Mouse (Mus musculus): ENCODE data around the gene Rbfox2. TPM values are rescaled to one million over a fixed set of nuclear protein-coding genes. Genes with fewer than 3 reads are reported as not detected.
"Not testable (repeated sequence)": the region's sequence is repeated elsewhere in the genome, so short reads cannot be mapped to it uniquely, and the experiment has no call there.

Rbfox2 gene
- total RNA-seq, 2 experiments from 2014 or later: 44.2 to 63.3 TPM

- intact Hi-C loops (cut with DNase I): loop anchor here (5.0 to 10.0 kb wide), 2 partner anchors 58 to 360 kb away; no protein-coding TSS in a partner anchor
- not testable (repeated sequence) for DNase-seq
Measured at GRCm38 (mm10) chr15:77335185-77335584, 28.4 kb upstream of the Rbfox2 start.

GRCm38 (mm10) chr15:77332272-77332991, 25.6 kb upstream of the Rbfox2 start:
- intact Hi-C loops (cut with DNase I): loop anchor here (10.0 kb wide), 1 partner anchor 358 kb away; no protein-coding TSS in a partner anchor
- DNase-seq: peak in 1 of 2 experiments; percentile 33

- DNase-seq: no peak
- intact Hi-C loops (cut with DNase I): loop anchor here (10.0 kb wide), 1 partner anchor 357 kb away; no protein-coding TSS in a partner anchor
Measured at GRCm38 (mm10) chr15:77331444-77331843, 24.6 kb upstream of the Rbfox2 start.

GRCm38 (mm10) chr15:77329681-77330180, 22.9 kb upstream of the Rbfox2 start:
- no peak for DNase-seq
- intact Hi-C loops (cut with DNase I): loop anchor here (10.0 kb wide), 1 partner anchor 355 kb away; no protein-coding TSS in a partner anchor

GRCm38 (mm10) chr15:77326361-77326760, 19.6 kb upstream of the Rbfox2 start:
- no peak for DNase-seq
- intact Hi-C loops (cut with DNase I): no loop called here

GRCm38 (mm10) chr15:77324426-77324825, 17.6 kb upstream of the Rbfox2 start:
- intact Hi-C loops (cut with DNase I): no loop called here
- no peak for DNase-seq

- DNase-seq: no peak
- intact Hi-C loops (cut with DNase I): no loop called here
Measured at GRCm38 (mm10) chr15:77323226-77323625, 16.4 kb upstream of the Rbfox2 start.

GRCm38 (mm10) chr15:77313701-77314100, 6.9 kb upstream of the Rbfox2 start:
- intact Hi-C loops (cut with DNase I): no loop called here
- no peak for DNase-seq

GRCm38 (mm10) chr15:77312796-77313195, 6.0 kb upstream of the Rbfox2 start:
- no peak for DNase-seq
- intact Hi-C loops (cut with DNase I): no loop called here

- intact Hi-C loops (cut with DNase I): no loop called here
Measured at GRCm38 (mm10) chr15:77307767-77308495, 1.1 kb upstream of the Rbfox2 start.

GRCm38 (mm10) chr15:77305852-77306546, 805 bp downstream of the Rbfox2 start:
- intact Hi-C loops (cut with DNase I): no loop called here

More at GRCm38 (mm10) chr15:77307767-77308495, 1.1 kb upstream of the Rbfox2 start:
- no peak for DNase-seq

GRCm38 (mm10) chr15:77304960-77305359, 1.8 kb downstream of the Rbfox2 start:
- no peak for DNase-seq
- intact Hi-C loops (cut with DNase I): no loop called here

More at GRCm38 (mm10) chr15:77305852-77306546, 805 bp downstream of the Rbfox2 start:
- DNase-seq: peak; percentile 19 to 31

- intact Hi-C loops (cut with DNase I): no loop called here
Measured at GRCm38 (mm10) chr15:77301122-77301521, 5.7 kb downstream of the Rbfox2 start.

GRCm38 (mm10) chr15:77298564-77298963, 8.2 kb downstream of the Rbfox2 start:
- intact Hi-C loops (cut with DNase I): no loop called here
- DNase-seq: no peak

More at GRCm38 (mm10) chr15:77301122-77301521, 5.7 kb downstream of the Rbfox2 start:
- no peak for DNase-seq

- intact Hi-C loops (cut with DNase I): no loop called here
- no peak for DNase-seq
Measured at GRCm38 (mm10) chr15:77296635-77297034, 10.2 kb downstream of the Rbfox2 start.

GRCm38 (mm10) chr15:77293493-77293892, 13.3 kb downstream of the Rbfox2 start:
- DNase-seq: no peak
- intact Hi-C loops (cut with DNase I): no loop called here

GRCm38 (mm10) chr15:77292381-77292780, 14.4 kb downstream of the Rbfox2 start:
- DNase-seq: no peak
- intact Hi-C loops (cut with DNase I): no loop called here

GRCm38 (mm10) chr15:77291471-77291870, 15.3 kb downstream of the Rbfox2 start:
- intact Hi-C loops (cut with DNase I): no loop called here

GRCm38 (mm10) chr15:77290352-77290751, 16.5 kb downstream of the Rbfox2 start:
- no peak for DNase-seq
- intact Hi-C loops (cut with DNase I): no loop called here

More at GRCm38 (mm10) chr15:77291471-77291870, 15.3 kb downstream of the Rbfox2 start:
- no peak for DNase-seq

GRCm38 (mm10) chr15:77280130-77280529, 26.7 kb downstream of the Rbfox2 start:
- DNase-seq: no peak
- intact Hi-C loops (cut with DNase I): no loop called here
